ENCODE assay signal across 9 mouse cellular contexts in genomic region chr17:26511816-26512774, GRCm38 (mm10). TPM values are rescaled to one million over a fixed set of nuclear protein-coding genes. Genes with fewer than 3 reads are reported as not detected.
A peak's percentile ranks its signal among the peaks of the same experiment; 100 is the strongest.
DNase-seq lines count a peak whose midpoint lies in the region; ATAC-seq and TF ChIP-seq lines count a peak whose summit lies in the region.
"Had no signal": no experiment of that assay in that cellular context is flagged by ENCODE, and none has a peak within 500 bp of the region (broad histone marks: within the 10 kb centered on the region; RNA-seq: fewer than 3 reads in every experiment).

No protein-coding gene starts in this region.

- no peaks in the 10 kb centered on the region for H3K9me3 ChIP-seq in heart, embryonic 14.5 days (ENCODE audit: control insufficient read depth, low read length)
- H3K9me3 ChIP-seq: neural tube, embryonic 13.5 days had no signal

- no peak for TF ChIP-seq POLR2A in bone marrow, adult 2 months (IDR thresholded peaks at IDR 0.05; ENCODE audit: borderline replicate concordance, control insufficient read depth, low read depth, low read length)

- H3K9ac ChIP-seq in heart, embryonic 14.5 days (ENCODE audit: low read length) = peak overlapping the region; percentile 49
- H3K9ac ChIP-seq: neural tube, embryonic 13.5 days had no signal

- no peaks in the 10 kb centered on the region for H3K27me3 ChIP-seq in heart, embryonic 14.5 days (ENCODE audit: control insufficient read depth, insufficient read depth, low read length)
- H3K27me3 ChIP-seq: neural tube, embryonic 13.5 days had no signal

- H3K4me3 ChIP-seq in bone marrow, adult 2 months (replicated peaks; ENCODE audit: control insufficient read depth, low read depth, low read length) = no peak overlapping the region
- H3K4me3 ChIP-seq in heart, embryonic 14.5 days (ENCODE audit: control insufficient read depth in 1 of 2, insufficient read depth in 1 of 2, low read depth in 1 of 2, low read length in 2 of 2) = no peak overlapping the region
- H3K4me3 ChIP-seq: neural tube, embryonic 13.5 days had no signal

- DNase-seq in kidney, postnatal 4 days = peak; percentile 52 to 67
- DNase-seq in kidney, adult 8-10 months = no peak
- peak; percentile 82 for DNase-seq in lung, postnatal 25 days (ENCODE audit: low spot score)
- no peak for DNase-seq in right cerebral cortex, postnatal 25 days
- no peak for DNase-seq in left cerebral cortex, adult 9 months (ENCODE audit: low spot score in 2 of 2)

- peaks cover 29% of the 10 kb centered on the region for H3K4me1 ChIP-seq in bone marrow, adult 2 months (ENCODE audit: control insufficient read depth, insufficient read depth, low read length)
- H3K4me1 ChIP-seq in heart, embryonic 14.5 days (ENCODE audit: control insufficient read depth in 2 of 2, insufficient read depth in 2 of 2, low read length in 2 of 2) = peaks cover 30 to 45% of the 10 kb centered on the region in 2 experiments

- WGBS in bone marrow, adult 2 months = 66% methylated on average over 7 of the region's 7 CpGs
- WGBS in heart, embryonic 14.5 days = 64% methylated on average over 7 of the region's 7 CpGs

- ATAC-seq in heart, embryonic 14.5 days (ENCODE audit: insufficient number of reproducible peaks, insufficient read depth, low FRiP score, low read depth) = no peak
- ATAC-seq in erythroblast, adult 5-6 weeks (replicated peaks; ENCODE audit: low FRiP score, poor library complexity, severe bottlenecking) = no peak

- H3K4me2 ChIP-seq in heart, embryonic 14.5 days (ENCODE audit: low read length) = no peak overlapping the region
- H3K4me2 ChIP-seq: neural tube, embryonic 13.5 days had no signal

- no peak for TF ChIP-seq CTCF in bone marrow, adult 2 months (IDR thresholded peaks at IDR 0.05; ENCODE audit: control insufficient read depth, insufficient read depth, low read length)

- peak overlapping the region; percentile 77 for H3K27ac ChIP-seq in bone marrow, adult 2 months (ENCODE audit: control insufficient read depth, insufficient read depth, low read depth, low read length, poor library complexity)
- peak overlapping the region; percentile 84 to 85 for H3K27ac ChIP-seq in heart, embryonic 14.5 days (replicated peaks in 1 of 2; ENCODE audit: control insufficient read depth in 1 of 2, insufficient read depth in 1 of 2, low read depth in 2 of 2, low read length in 2 of 2)
- H3K27ac ChIP-seq: neural tube, embryonic 13.5 days had no signal

- no peaks in the 10 kb centered on the region for H3K36me3 ChIP-seq in heart, embryonic 14.5 days (ENCODE audit: control insufficient read depth, insufficient read depth, low read length)
- H3K36me3 ChIP-seq: neural tube, embryonic 13.5 days had no signal

RNA-seq across cellular contexts. Expression of gene Ergic1, which starts 49.2 kb away (rescaled TPM):
- 9.8 and 23.4 TPM in 2 replicates for polyA plus RNA-seq in bone marrow, adult 2 months (2011; ENCODE audit: insufficient read depth, insufficient read length, low replicate concordance, missing spikeins)
- polyA plus RNA-seq in heart, embryonic 14.5 days (2014; fragmentation: Nextera tagmentation; extraction: Ambion mirVana) = 120 and 121 TPM in 2 replicates
- total RNA-seq in erythroblast, adult 5-6 weeks (2015; ENCODE audit: low replicate concordance) = 23.4 and 26.1 TPM in 2 replicates
- total RNA-seq in erythroblast, adult 5-6 weeks (2017; ENCODE audit: low replicate concordance) = 2.1 and 10.3 TPM in 2 replicates

RNA-seq across cellular contexts. Expression of gene Dusp1, which starts 49.8 kb away (rescaled TPM):
- polyA plus RNA-seq in bone marrow, adult 2 months (2011; ENCODE audit: insufficient read depth, insufficient read length, low replicate concordance, missing spikeins) = 26.8 and 37.7 TPM in 2 replicates
- polyA plus RNA-seq in heart, embryonic 14.5 days (2014; fragmentation: Nextera tagmentation; extraction: Ambion mirVana) = 30.2 and 36.9 TPM in 2 replicates
- total RNA-seq in erythroblast, adult 5-6 weeks (2015; ENCODE audit: low replicate concordance) = 54.8 and 66.0 TPM in 2 replicates
- total RNA-seq in erythroblast, adult 5-6 weeks (2017; ENCODE audit: low replicate concordance) = 9.5 and 13.1 TPM in 2 replicates

Comparison
In these comparisons a context has a peak if more than half of its experiments do, and no peak if none do; other contexts are left out.
1. DNase-seq: peak in kidney, postnatal 4 days (2 of 2) and lung, postnatal 25 days (single experiment); none in kidney, adult 8-10 months (0 of 2), right cerebral cortex, postnatal 25 days (single experiment) and left cerebral cortex, adult 9 months (0 of 2).